Mouse (Mus musculus): ENCODE results near the gene Eif2b1. TPM values are rescaled to one million over a fixed set of nuclear protein-coding genes. Genes with fewer than 3 reads are reported as not detected.
"Not testable (repeated sequence)": the region's sequence is repeated elsewhere in the genome, so short reads cannot be mapped to it uniquely, and the experiment has no call there.

Eif2b1 gene
- polyA plus RNA-seq, 1 experiment from 2014 or later = 76.6 TPM

GRCm38 (mm10) chr5:124598224-124599174, 19.6 kb upstream of the Eif2b1 start:
- Histone ChIP-seq H3K4me3 (peak overlapping the region; percentile 62), H3K27ac (no peak overlapping the region), H3K9me3 (no peaks in the 10 kb centered on the region), H3K27me3 (no peaks in the 10 kb centered on the region), H3K4me2 (peak overlapping the region; percentile 91), H3K4me1 (peaks cover 12% of the 10 kb centered on the region), H3K9ac (peak overlapping the region; percentile 39), H3K36me3 (peaks cover 26% of the 10 kb centered on the region)
- 6% methylated on average over 30 of the region's 30 CpGs for WGBS
- peak; percentile 99 for ATAC-seq (ENCODE audit: borderline replicate concordance, extremely low read depth, low FRiP score, low TSS enrichment)

- no peaks in the 10 kb centered on the region for H3K27me3 ChIP-seq
- no peaks in the 10 kb centered on the region for H3K9me3 ChIP-seq
- WGBS = 96% methylated on average over 3 of the region's 3 CpGs
- H3K4me2 ChIP-seq = no peak overlapping the region
- H3K4me1 ChIP-seq = no peaks in the 10 kb centered on the region
- H3K9ac ChIP-seq = no peak overlapping the region
- no peak overlapping the region for H3K27ac ChIP-seq
- H3K4me3 ChIP-seq = no peak overlapping the region
- no peak for ATAC-seq (ENCODE audit: borderline replicate concordance, extremely low read depth, low FRiP score, low TSS enrichment)
- H3K36me3 ChIP-seq = peaks cover 52% of the 10 kb centered on the region
Measured at GRCm38 (mm10) chr5:124592768-124593167, 13.8 kb upstream of the Eif2b1 start.

GRCm38 (mm10) chr5:124582515-124582914, 3.6 kb upstream of the Eif2b1 start:
- H3K4me1 ChIP-seq = peaks cover 35% of the 10 kb centered on the region
- ATAC-seq (ENCODE audit: borderline replicate concordance, extremely low read depth, low FRiP score, low TSS enrichment) = peak; percentile 68; the same call in 1 of the 2 replicates
- no peak overlapping the region for H3K4me3 ChIP-seq
- H3K4me2 ChIP-seq = no peak overlapping the region
- H3K27ac ChIP-seq = no peak overlapping the region
- no peak overlapping the region for H3K9ac ChIP-seq
- H3K9me3 ChIP-seq = no peaks in the 10 kb centered on the region
- H3K36me3 ChIP-seq = peaks cover 27% of the 10 kb centered on the region
- H3K27me3 ChIP-seq = no peaks in the 10 kb centered on the region
- WGBS = 57% methylated on average over 5 of the region's 5 CpGs

- ATAC-seq (ENCODE audit: borderline replicate concordance, extremely low read depth, low FRiP score, low TSS enrichment) = no peak
- no peak overlapping the region for H3K27ac ChIP-seq
- WGBS = 78% methylated on average over 7 of the region's 7 CpGs
- no peak overlapping the region for H3K4me2 ChIP-seq
- H3K9me3 ChIP-seq = no peaks in the 10 kb centered on the region
- peaks cover 20% of the 10 kb centered on the region for H3K4me1 ChIP-seq
- no peaks in the 10 kb centered on the region for H3K27me3 ChIP-seq
- H3K36me3 ChIP-seq = peaks cover 64% of the 10 kb centered on the region
- no peak overlapping the region for H3K4me3 ChIP-seq
- no peak overlapping the region for H3K9ac ChIP-seq
Measured at GRCm38 (mm10) chr5:124575467-124575866, 3.5 kb downstream of the Eif2b1 start.

- Histone ChIP-seq H3K9ac (no peak overlapping the region), H3K9me3 (no peaks in the 10 kb centered on the region), H3K27ac (no peak overlapping the region), H3K4me3 (no peak overlapping the region), H3K4me1 (no peaks in the 10 kb centered on the region), H3K36me3 (peaks cover 94% of the 10 kb centered on the region), H3K27me3 (no peaks in the 10 kb centered on the region), H3K4me2 (no peak overlapping the region)
- WGBS = 76% methylated on average over 12 of the region's 12 CpGs
- ATAC-seq (ENCODE audit: borderline replicate concordance, extremely low read depth, low FRiP score, low TSS enrichment) = no peak
Measured at GRCm38 (mm10) chr5:124571068-124571467, 7.9 kb downstream of the Eif2b1 start.

GRCm38 (mm10) chr5:124555145-124555544, 23.8 kb downstream of the Eif2b1 start:
- H3K27me3 ChIP-seq = no peaks in the 10 kb centered on the region
- 61% methylated on average over 1 of the region's 1 CpGs for WGBS
- ATAC-seq (ENCODE audit: borderline replicate concordance, extremely low read depth, low FRiP score, low TSS enrichment) = no peak
- H3K9me3 ChIP-seq = no peaks in the 10 kb centered on the region
- H3K9ac ChIP-seq = no peak overlapping the region
- no peak overlapping the region for H3K4me2 ChIP-seq
- no peak overlapping the region for H3K4me3 ChIP-seq
- peaks cover 56% of the 10 kb centered on the region for H3K36me3 ChIP-seq
- H3K4me1 ChIP-seq = peaks cover 14% of the 10 kb centered on the region
- H3K27ac ChIP-seq = no peak overlapping the region

GRCm38 (mm10) chr5:124553607-124554006, 25.3 kb downstream of the Eif2b1 start:
- WGBS = 68% methylated on average over 6 of the region's 6 CpGs
- Histone ChIP-seq H3K4me3 (peak overlapping the region; percentile 94; the same call in 1 of the 2 replicates), H3K27ac (no peak overlapping the region), H3K4me2 (peak overlapping the region; percentile 73), H3K9ac (no peak overlapping the region), H3K4me1 (peaks cover 14% of the 10 kb centered on the region), H3K27me3 (no peaks in the 10 kb centered on the region), H3K9me3 (no peaks in the 10 kb centered on the region), H3K36me3 (peaks cover 46% of the 10 kb centered on the region)
- ATAC-seq (ENCODE audit: borderline replicate concordance, extremely low read depth, low FRiP score, low TSS enrichment) = no peak

- WGBS = under 1% methylated on average over 66 of the region's 66 CpGs
- Histone ChIP-seq H3K4me1 (peaks cover 14% of the 10 kb centered on the region), H3K4me3 (peak within 1 kb of the TSS; percentile 94), H3K9ac (peak within 1 kb of the TSS; percentile 73), H3K27me3 (no peaks in the 10 kb centered on the region), H3K4me2 (peak within 1 kb of the TSS; percentile 73), H3K9me3 (no peaks in the 10 kb centered on the region), H3K27ac (peak within 1 kb of the TSS; percentile 87), H3K36me3 (peaks cover 46% of the 10 kb centered on the region)
- ATAC-seq (ENCODE audit: borderline replicate concordance, extremely low read depth, low FRiP score, low TSS enrichment) = peak; percentile 86; the same call in 1 of the 2 replicates
Measured at GRCm38 (mm10) chr5:124552558-124553307, 26.2 kb downstream of the Eif2b1 start, which contains the start of gene Ddx55. Ddx55 (plus strand) TSS chr5:124552864.

GRCm38 (mm10) chr5:124552094-124552472, 26.8 kb downstream of the Eif2b1 start:
- ATAC-seq (ENCODE audit: borderline replicate concordance, extremely low read depth, low FRiP score, low TSS enrichment) = no peak
- H3K9ac ChIP-seq = peak overlapping the region; percentile 73
- 6% methylated on average over 9 of the region's 9 CpGs for WGBS
- peak overlapping the region; percentile 87 for H3K27ac ChIP-seq
- H3K4me1 ChIP-seq = peaks cover 14% of the 10 kb centered on the region
- peak overlapping the region; percentile 73 for H3K4me2 ChIP-seq
- no peaks in the 10 kb centered on the region for H3K27me3 ChIP-seq
- H3K36me3 ChIP-seq = peaks cover 48% of the 10 kb centered on the region
- H3K4me3 ChIP-seq = peak overlapping the region; percentile 94
- no peaks in the 10 kb centered on the region for H3K9me3 ChIP-seq

GRCm38 (mm10) chr5:124551349-124552093, 27.4 kb downstream of the Eif2b1 start:
- Histone ChIP-seq H3K4me3 (peak overlapping the region; percentile 94), H3K36me3 (peaks cover 48% of the 10 kb centered on the region), H3K9ac (peak overlapping the region; percentile 73), H3K4me2 (peak overlapping the region; percentile 73), H3K4me1 (peaks cover 14% of the 10 kb centered on the region), H3K27ac (peak overlapping the region; percentile 87)
- ATAC-seq (ENCODE audit: borderline replicate concordance, extremely low read depth, low FRiP score, low TSS enrichment); H3K27me3 ChIP-seq; H3K9me3 ChIP-seq: not testable (repeated sequence)
- WGBS = 31% methylated on average over 5 of the region's 5 CpGs

- H3K27ac ChIP-seq; H3K27me3 ChIP-seq; H3K4me3 ChIP-seq; H3K9ac ChIP-seq; H3K9me3 ChIP-seq; H3K4me2 ChIP-seq; ATAC-seq (ENCODE audit: borderline replicate concordance, extremely low read depth, low FRiP score, low TSS enrichment): not testable (repeated sequence)
- peaks cover 14% of the 10 kb centered on the region for H3K4me1 ChIP-seq
- H3K36me3 ChIP-seq = peaks cover 49% of the 10 kb centered on the region
- WGBS = 63% methylated on average over 4 of the region's 4 CpGs
Measured at GRCm38 (mm10) chr5:124550737-124551136, 28.2 kb downstream of the Eif2b1 start.

Data from lung, embryonic 15.5 days (tissue).